Mouse (Mus musculus) CH12.LX (cell line): ENCODE results near the gene Oxtr. TPM values are rescaled to one million over a fixed set of nuclear protein-coding genes. Genes with fewer than 3 reads are reported as not detected.
A peak's percentile ranks its signal among the peaks of the same experiment; 100 is the strongest.

ENCODE experiments used
- DNase-seq: peaks from one replicate; pipeline ENCODE4 v3.0.0-alpha.2; 2013; ENCODE audit errors: extremely low read depth
- H3K27ac ChIP-seq: 2 replicates; pipeline ENCODE4 v1.5.1; 2012; ENCODE audit warnings: low read depth, mild to moderate bottlenecking, control low read depth, moderate library complexity; ENCODE audit not compliant: insufficient read depth
- H3K27me3 ChIP-seq: replicated peaks from 2 replicates; pipeline ENCODE3; 2012; ENCODE audit warnings: inconsistent platforms
- H3K36me3 ChIP-seq, 2 experiments: replicated peaks in 1 of 2; 2 replicates each; pipeline versions ENCODE3 to v1.6.1; 2012; ENCODE audit warnings: inconsistent platforms in 1 of 2, low read length in 1 of 2, mild to moderate bottlenecking in 1 of 2, mixed read lengths in 1 of 2, moderate library complexity in 1 of 2; ENCODE audit not compliant: control insufficient read depth in 1 of 2, insufficient read depth in 1 of 2
- H3K4me1 ChIP-seq, 2 experiments: 2 replicates each; pipeline ENCODE4 v1.6.1; 2012; ENCODE audit warnings: inconsistent platforms in 1 of 2, moderate library complexity in 1 of 2; ENCODE audit not compliant: insufficient read depth in 2 of 2, control insufficient read depth in 1 of 2
- H3K4me2 ChIP-seq: 2 replicates; pipeline ENCODE4 v1.6.1; 2012; ENCODE audit warnings: low read depth, mild to moderate bottlenecking, control low read depth; ENCODE audit not compliant: poor library complexity, insufficient read depth, severe bottlenecking
- H3K4me3 ChIP-seq, 3 experiments: fragments of 150-350 bp in 1 of 3; sonication (generic) in 1 of 3; replicated peaks in 1 of 3; 2 replicates each; pipeline versions ENCODE3 to v1.5.1; 2011 to 2012; ENCODE audit warnings: low read depth in 2 of 3, low read length in 2 of 3, mild to moderate bottlenecking in 2 of 3, moderate library complexity in 2 of 3, control low read depth in 1 of 3, improper control_type of control experiment in 1 of 3, inconsistent platforms in 1 of 3, mixed read lengths in 1 of 3; ENCODE audit not compliant: poor library complexity in 1 of 3
- H3K79me2 ChIP-seq: replicated peaks from 2 replicates; pipeline ENCODE4 v1.6.1; 2012; ENCODE audit warnings: mild to moderate bottlenecking, moderate library complexity; ENCODE audit not compliant: control insufficient read depth, poor library complexity, insufficient read depth, severe bottlenecking; ENCODE audit errors: extremely low read depth
- H3K9ac ChIP-seq: 2 replicates; pipeline ENCODE4 v1.6.1; 2012; ENCODE audit warnings: low read depth, mild to moderate bottlenecking, control low read depth, moderate library complexity; ENCODE audit not compliant: insufficient read depth
- H3K9me3 ChIP-seq: replicated peaks from 2 replicates; pipeline ENCODE3; 2012; ENCODE audit warnings: low read length, inconsistent platforms, mixed read lengths
- CHD1 ChIP-seq: IDR thresholded peaks from 2 replicates; pipeline ENCODE4 v1.6.1; 2012; ENCODE audit warnings: low read depth, low read length, improper control_type of control experiment, inconsistent platforms
- CTCF ChIP-seq, 2 experiments: IDR thresholded peaks in 1 of 2; conservative IDR thresholded peaks in 1 of 2; 2 replicates each; pipeline ENCODE4 v1.5.1; 2011 to 2012; ENCODE audit warnings: low read depth in 2 of 2, low read length in 2 of 2, improper control_type of control experiment in 1 of 2, inconsistent platforms in 1 of 2, mild to moderate bottlenecking in 1 of 2, moderate library complexity in 1 of 2
- E2F4 ChIP-seq: IDR thresholded peaks from 2 replicates; pipeline ENCODE4 v1.6.1; 2011; ENCODE audit warnings: low read depth, low read length, improper control_type of control experiment; ENCODE audit not compliant: insufficient replicate concordance
- ELF1 ChIP-seq: IDR thresholded peaks from 2 replicates; pipeline ENCODE4 v1.6.1; 2014; ENCODE audit warnings: low read depth, mild to moderate bottlenecking, inconsistent platforms, low read length, improper control_type of control experiment
- ETS1 ChIP-seq: conservative IDR thresholded peaks from 2 replicates; pipeline ENCODE4 v1.6.1; 2012; ENCODE audit warnings: low read depth, mild to moderate bottlenecking, inconsistent platforms, low read length, improper control_type of control experiment, moderate library complexity
- JUN ChIP-seq: IDR thresholded peaks from 2 replicates; pipeline ENCODE4 v1.6.1; 2011; ENCODE audit warnings: low read depth, mild to moderate bottlenecking, low read length, improper control_type of control experiment, moderate library complexity; ENCODE audit not compliant: insufficient read depth
- MAX ChIP-seq: IDR thresholded peaks from 2 replicates; pipeline ENCODE4 v1.6.1; 2011; ENCODE audit warnings: low read length, improper control_type of control experiment
- MAZ ChIP-seq: IDR thresholded peaks from 2 replicates; pipeline ENCODE4 v1.6.1; 2012; ENCODE audit warnings: low read depth, mild to moderate bottlenecking, inconsistent platforms, low read length, improper control_type of control experiment, moderate library complexity
- MYC ChIP-seq: IDR thresholded peaks from 2 replicates; pipeline ENCODE4 v1.6.1; 2011; ENCODE audit warnings: low read depth, mild to moderate bottlenecking, improper control_type of control experiment, low read length
- NELFE ChIP-seq: IDR thresholded peaks from 2 replicates; pipeline ENCODE4 v1.6.1; 2011; ENCODE audit warnings: low read depth, low read length, improper control_type of control experiment
- PAX5 ChIP-seq: IDR thresholded peaks from 2 replicates; pipeline ENCODE4 v1.6.1; 2012; ENCODE audit warnings: low read length, inconsistent platforms, mixed read lengths
- RAD21 ChIP-seq: IDR thresholded peaks from 2 replicates; pipeline ENCODE4 v1.6.1; 2011; ENCODE audit warnings: low read depth, mild to moderate bottlenecking, low read length, improper control_type of control experiment, moderate library complexity
- SMC3 ChIP-seq: IDR thresholded peaks from 2 replicates; pipeline ENCODE4 v1.6.1; 2011; ENCODE audit warnings: low read depth, low read length, improper control_type of control experiment
- TBP ChIP-seq: conservative IDR thresholded peaks from 2 replicates; pipeline ENCODE4 v1.6.1; 2011; ENCODE audit warnings: low read depth, low read length, improper control_type of control experiment
- TCF12 ChIP-seq: IDR thresholded peaks from 2 replicates; pipeline ENCODE4 v1.6.1; 2014; ENCODE audit warnings: low read depth, mild to moderate bottlenecking, inconsistent platforms, low read length, improper control_type of control experiment
- UBTF ChIP-seq: IDR thresholded peaks from 2 replicates; pipeline ENCODE4 v1.6.1; 2012; ENCODE audit warnings: low read depth, mild to moderate bottlenecking, inconsistent platforms, low read length, improper control_type of control experiment, moderate library complexity
- USF1 ChIP-seq: IDR thresholded peaks from 2 replicates; pipeline ENCODE4 v1.6.1; 2014; ENCODE audit warnings: low read depth, mild to moderate bottlenecking, inconsistent platforms, low read length, improper control_type of control experiment
- ZKSCAN1 ChIP-seq: IDR thresholded peaks from 2 replicates; pipeline ENCODE4 v1.6.1; 2012; ENCODE audit warnings: low read depth, inconsistent platforms, low read length, improper control_type of control experiment, borderline replicate concordance
- ZMIZ1 ChIP-seq: IDR thresholded peaks from 2 replicates; pipeline ENCODE4 v1.6.1; 2012; ENCODE audit warnings: low read depth, mild to moderate bottlenecking, inconsistent platforms, low read length, improper control_type of control experiment
- dilution Hi-C: fragments of 300-500 bp; cut with MboI; formaldehyde crosslinking; loops from 2 replicates; pipeline ENCODE4 v1.14.3; 2020; ENCODE audit warnings: low sequenced_read_pairs; ENCODE audit not compliant: extremely low pct_unique_long_range_greater_than_20kb, extremely low pct_ligation_motif_present
- in situ Hi-C: fragments of 300-500 bp; cut with MboI; formaldehyde crosslinking; loops from 3 replicates; pipeline ENCODE4 v1.14.3; 2019; ENCODE audit warnings: low sequenced_read_pairs, low pct_ligation_motif_present, low pct_unique_long_range_greater_than_20kb, mixed read lengths
- polyA plus RNA-seq: library from polyadenylated mRNA; unstranded; fragments of >175 nt; gene quantifications from 2 replicates; pipeline ENCODE4 v1.2.1, GENCODE M21; 2012; ENCODE audit warnings: low read depth; ENCODE audit not compliant: insufficient read length
- total RNA-seq, 2 experiments: library from RNA; depleted of rRNA; stranded (reverse); fragments of 300-350 nt in 1 of 2; fragments of >200 nt in 1 of 2; gene quantifications; 2 replicates each; pipeline ENCODE4 v1.2.3; 2012 to 2014

The Oxtr gene
- total and polyA plus RNA-seq, 3 experiments, result not detected

- in situ Hi-C loops (no loop called here), dilution Hi-C loops (no loop called here)
- Histone ChIP-seq H3K27ac (no peak overlapping the region), H3K4me1 (no peaks in the 10 kb centered on the region), H3K36me3 (no peaks in the 10 kb centered on the region), H3K9ac (no peak overlapping the region), H3K4me3 (no peak overlapping the region), H3K79me2 (no peaks in the 10 kb centered on the region), H3K9me3 (peaks cover 16% of the 10 kb centered on the region), H3K27me3 (peaks cover 19% of the 10 kb centered on the region), H3K4me2 (no peak overlapping the region)
- no peak for TF ChIP-seq E2F4
- no peak for TF ChIP-seq PAX5
- TF ChIP-seq JUN, result no peak
- TF ChIP-seq NELFE, result no peak
- TF ChIP-seq TCF12, result no peak
- TF ChIP-seq MAX, result no peak
- no peak for TF ChIP-seq TBP
- TF ChIP-seq USF1, result no peak
- no peak for TF ChIP-seq RAD21
- no peak for TF ChIP-seq UBTF
- TF ChIP-seq ZMIZ1, result no peak
- no peak for TF ChIP-seq CHD1
- TF ChIP-seq ELF1, result no peak
- TF ChIP-seq SMC3, result no peak
- no peak for TF ChIP-seq MYC
- no peak for TF ChIP-seq ZKSCAN1
- TF ChIP-seq ETS1, result no peak
- DNase-seq, result no peak
Measured at GRCm38 (mm10) chr6:112491521-112491920, 1.8 kb upstream of the Oxtr start.

GRCm38 (mm10) chr6:112490625-112491242 lies 991 bp upstream of the Oxtr start:
- Histone ChIP-seq H3K27me3 (peaks cover 21% of the 10 kb centered on the region), H3K79me2 (no peaks in the 10 kb centered on the region), H3K9ac (no peak overlapping the region), H3K27ac (no peak overlapping the region), H3K4me2 (no peak overlapping the region), H3K36me3 (no peaks in the 10 kb centered on the region), H3K9me3 (peaks cover 16% of the 10 kb centered on the region), H3K4me1 (no peaks in the 10 kb centered on the region), H3K4me3 (no peak overlapping the region)
- no peak for DNase-seq
- no peak for TF ChIP-seq MAZ
- peak in 1 of 2 experiments; percentile 17; a peak in 2 of 4 replicates for TF ChIP-seq CTCF (conservative IDR thresholded peaks at IDR 0.05 in 1 of 2, IDR thresholded peaks at IDR 0.05 in 1 of 2; ENCODE audit: low read depth in 2 of 2, low read length in 2 of 2)
- in situ Hi-C loops (no loop called here), dilution Hi-C loops (no loop called here)
